Mouse (Mus musculus): ENCODE measurements around the gene Olah. TPM values are rescaled to one million over a fixed set of nuclear protein-coding genes. Genes with fewer than 3 reads are reported as not detected.
"Not testable (repeated sequence)": the region's sequence is repeated elsewhere in the genome, so short reads cannot be mapped to it uniquely, and the experiment has no call there.

Gene Olah
- under 1 TPM in 1 of 2 experiments, not detected in 1; 0.16 TPM for total RNA-seq (2021)
- long read RNA-seq, experiment 1 = 0 reads
- long read RNA-seq, experiment 2 = 0 reads

DNA sequence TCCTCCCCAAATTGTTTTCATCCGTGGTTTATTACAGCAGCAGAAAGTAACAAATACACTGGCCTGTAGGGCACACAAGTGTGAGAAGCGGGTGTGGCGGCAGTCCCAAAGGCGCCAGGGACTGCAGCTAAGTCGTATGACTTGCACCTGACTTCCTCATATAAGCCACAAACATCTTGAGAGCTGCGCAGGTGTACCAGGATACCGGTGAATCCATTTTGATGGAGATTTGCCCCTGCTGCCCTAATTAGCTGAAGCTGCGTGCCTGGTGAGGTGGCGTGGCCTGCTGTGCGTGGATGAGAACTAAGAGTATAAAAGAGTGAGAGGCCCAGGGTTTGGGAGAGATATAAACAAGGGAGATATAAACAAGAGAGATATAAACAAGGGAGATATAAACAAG is at the start of gene Olah:
Gene Olah (minus strand): TSS at position 101 of the 400 bp plus-strand sequence.
- DNase-seq (ENCODE audit: low spot score in 2 of 2) = not testable (repeated sequence)

DNA sequence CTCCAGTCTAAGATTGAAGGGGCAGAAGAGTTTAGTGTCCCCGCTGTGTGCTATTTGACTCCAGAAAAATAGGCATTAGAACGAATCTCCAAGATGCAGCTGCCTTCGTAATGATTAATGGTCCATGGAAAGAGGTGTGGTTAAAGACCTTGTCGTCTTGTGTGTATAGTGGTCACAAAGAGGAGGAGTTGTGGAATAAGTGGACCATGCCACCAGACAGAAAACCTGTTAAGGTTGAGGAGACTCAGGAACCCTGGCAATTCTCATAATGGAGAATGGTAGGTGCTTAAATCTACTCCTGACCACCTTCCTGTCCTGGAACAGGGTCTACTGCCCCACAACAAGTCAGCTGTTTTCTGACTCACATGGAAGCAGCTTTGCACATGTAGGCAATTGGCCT is 49.0 kb upstream of the Olah start:
- no peak for DNase-seq (ENCODE audit: low spot score in 2 of 2)

- DNase-seq (ENCODE audit: low spot score in 2 of 2) = no peak
Observed at GRCm38 (mm10) chr2:3444206-3444605, 47.2 kb upstream of the Olah start.

DNA sequence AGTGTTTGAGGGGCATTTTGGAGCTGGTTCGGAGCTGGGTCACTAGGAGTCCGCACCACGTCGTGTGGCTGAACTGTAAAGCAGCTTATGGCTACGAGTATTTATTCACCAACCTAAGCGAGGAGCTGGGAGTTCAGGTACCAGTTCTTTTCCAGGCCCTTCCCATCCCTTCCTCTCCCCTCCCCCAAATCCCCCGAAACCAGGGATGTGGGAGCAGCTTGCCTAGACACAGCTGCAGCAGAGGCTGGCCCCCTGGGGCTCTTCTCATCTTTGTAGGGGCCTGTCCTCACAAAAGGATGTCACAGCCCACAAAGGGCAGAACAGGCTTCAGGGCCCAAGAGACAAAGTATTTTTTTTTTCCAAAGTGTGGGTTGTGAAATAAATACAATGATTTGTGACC is 40.9 kb upstream of the Olah start:
- DNase-seq (ENCODE audit: low spot score in 2 of 2) = no peak

DNA sequence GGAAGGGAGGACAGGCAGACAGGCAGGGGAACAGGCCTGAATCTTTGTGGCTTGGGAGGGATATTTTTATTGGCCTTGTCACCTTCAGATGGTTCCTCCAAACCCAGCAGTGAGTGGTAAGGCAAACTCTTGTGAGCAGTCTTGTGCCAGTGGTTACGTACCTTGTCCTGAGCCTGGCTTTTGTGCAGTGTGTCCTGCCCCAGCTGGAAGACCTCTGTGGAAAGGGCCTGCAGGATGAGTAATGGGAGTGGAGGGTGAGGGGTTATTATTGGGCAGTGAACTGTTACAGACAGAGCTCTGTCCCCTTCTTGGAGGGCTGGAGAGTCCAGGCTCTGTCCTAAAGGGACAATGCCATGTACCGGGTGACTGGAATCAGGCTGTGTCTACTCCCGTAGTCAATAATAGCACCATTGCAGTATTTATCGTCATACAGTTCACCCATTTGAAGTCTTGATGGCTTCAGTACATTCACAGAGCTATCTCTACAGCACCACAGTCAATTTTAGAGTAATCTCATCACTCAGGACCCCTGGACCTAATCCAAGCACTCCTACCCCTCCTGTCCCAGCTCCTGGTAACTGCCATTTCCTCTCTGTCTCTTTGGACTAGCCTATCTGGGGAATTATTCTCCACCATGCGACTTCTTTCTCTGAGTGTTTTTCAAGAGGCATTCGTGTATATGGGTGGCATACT is 38.5 kb upstream of the Olah start:
- DNase-seq (ENCODE audit: low spot score in 2 of 2) = no peak

DNA sequence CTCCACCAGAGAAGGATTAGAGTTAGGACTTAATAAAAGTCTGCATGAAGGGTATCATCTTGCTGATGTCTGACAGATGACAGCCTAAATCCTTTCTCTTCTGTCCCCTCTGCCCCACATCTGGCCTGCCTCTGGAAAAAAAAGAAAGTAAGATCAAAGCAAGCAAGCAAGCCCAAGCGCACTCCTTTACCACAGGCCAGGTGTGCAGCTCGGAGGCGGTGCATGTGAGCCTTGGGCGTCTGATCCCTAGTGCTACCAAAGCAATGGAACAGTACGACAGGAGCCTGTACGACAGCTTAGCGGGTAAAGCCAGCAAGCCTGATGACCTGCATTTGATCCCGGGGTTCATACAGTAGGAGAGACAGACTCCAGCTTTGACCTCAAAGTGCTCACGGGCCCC is 33.9 kb upstream of the Olah start:
- no peak for DNase-seq (ENCODE audit: low spot score in 2 of 2)

GRCm38 (mm10) chr2:3424579-3424910 is 27.5 kb upstream of the Olah start:
- DNase-seq (ENCODE audit: low spot score in 2 of 2) = no peak

- DNase-seq (ENCODE audit: low spot score in 2 of 2) = peak; percentile 75 to 78
Observed at GRCm38 (mm10) chr2:3423841-3424578, 27.0 kb upstream of the Olah start, which contains the start of gene Dclre1c. TSS of gene Dclre1c (plus strand) at chr2:3424131.

- DNase-seq (ENCODE audit: low spot score in 2 of 2) = no peak
Observed at GRCm38 (mm10) chr2:3422548-3422947, 25.5 kb upstream of the Olah start, which contains the start of gene Meig1. TSS of gene Meig1 (minus strand) at chr2:3422648.

DNA sequence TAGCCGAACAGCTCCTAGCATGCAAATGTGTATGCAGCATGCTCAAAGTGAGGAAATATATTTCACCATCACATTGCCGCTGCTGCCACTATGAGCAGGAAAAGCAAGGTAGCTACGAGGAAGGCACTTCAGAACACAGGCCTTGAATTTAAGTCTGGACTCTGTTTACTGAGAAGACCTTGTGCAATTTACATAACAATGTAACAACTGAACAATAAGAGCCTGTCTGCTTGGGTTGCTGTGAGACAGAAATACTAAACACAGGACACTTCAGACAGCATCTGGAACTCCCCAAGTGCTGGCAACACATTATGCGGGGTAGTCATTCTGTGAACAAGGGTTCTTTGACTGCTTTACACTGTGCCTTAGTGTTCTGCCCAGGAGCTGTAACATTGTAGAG is 23.1 kb upstream of the Olah start:
- no peak for DNase-seq (ENCODE audit: low spot score in 2 of 2)

- DNase-seq (ENCODE audit: low spot score in 2 of 2) = peak; percentile 96 to 97
Observed at GRCm38 (mm10) chr2:3418883-3419431, 21.9 kb upstream of the Olah start.

GRCm38 (mm10) chr2:3415676-3416075 is 18.7 kb upstream of the Olah start:
- no peak for DNase-seq (ENCODE audit: low spot score in 2 of 2)

- peak; percentile 51 to 58 for DNase-seq (ENCODE audit: low spot score in 2 of 2)
Observed at GRCm38 (mm10) chr2:3414241-3414640, 17.2 kb upstream of the Olah start.

- DNase-seq (ENCODE audit: low spot score in 2 of 2) = no peak
Observed at GRCm38 (mm10) chr2:3407756-3408155, 10.7 kb upstream of the Olah start.

DNA sequence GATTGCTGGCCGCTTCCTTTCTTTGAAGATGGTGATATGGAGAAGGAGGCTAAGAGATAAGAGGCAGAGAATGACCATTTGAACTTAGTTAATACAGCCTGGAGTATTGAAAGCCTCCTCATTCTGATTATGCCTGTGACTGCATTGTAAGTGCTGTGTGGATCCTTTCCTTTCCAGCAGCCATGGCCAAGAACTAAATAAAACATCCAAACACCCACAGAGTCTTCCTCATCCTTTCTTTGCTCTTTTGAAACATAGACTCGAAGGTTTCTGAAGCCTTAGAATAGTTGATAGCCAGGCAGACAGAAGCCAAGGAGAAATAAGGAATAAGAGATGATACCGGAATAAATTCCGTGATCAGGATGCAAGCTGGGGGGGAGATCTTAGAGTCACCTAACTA is 9.0 kb upstream of the Olah start:
- DNase-seq (ENCODE audit: low spot score in 2 of 2) = no peak

- DNase-seq (ENCODE audit: low spot score in 2 of 2) = no peak
Observed at GRCm38 (mm10) chr2:3391945-3392344, 5.1 kb downstream of the Olah start.

GRCm38 (mm10) chr2:3387105-3387860 is 9.7 kb downstream of the Olah start:
- DNase-seq (ENCODE audit: low spot score in 2 of 2) = no peak

DNA sequence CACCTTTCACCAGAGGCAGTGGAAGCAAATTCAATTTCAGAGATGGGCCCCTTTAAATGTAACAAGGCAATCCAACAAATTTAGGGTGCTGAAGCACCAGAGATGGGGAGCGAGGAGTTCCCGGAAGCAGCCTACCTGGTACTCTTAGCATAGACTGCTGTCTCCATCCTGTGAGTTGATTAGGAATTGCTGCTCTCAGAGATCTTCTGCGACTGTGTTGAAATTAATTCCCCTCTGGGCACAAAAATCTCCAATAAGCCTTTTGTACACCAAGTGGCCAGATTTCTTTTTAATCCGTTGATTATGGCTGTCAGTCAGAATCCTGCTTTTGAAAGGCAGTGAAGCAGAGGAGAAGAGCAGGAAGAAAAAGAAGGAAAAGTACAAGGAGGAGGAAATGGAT is 31.9 kb downstream of the Olah start:
- DNase-seq (ENCODE audit: low spot score in 2 of 2) = no peak

GRCm38 (mm10) chr2:3361067-3361466 is 35.9 kb downstream of the Olah start:
- DNase-seq (ENCODE audit: low spot score in 2 of 2) = no peak

GRCm38 (mm10) chr2:3357887-3358286 is 39.1 kb downstream of the Olah start:
- no peak for DNase-seq (ENCODE audit: low spot score in 2 of 2)

- DNase-seq (ENCODE audit: low spot score in 2 of 2) = no peak
Observed at GRCm38 (mm10) chr2:3356311-3356710, 40.7 kb downstream of the Olah start.

DNA sequence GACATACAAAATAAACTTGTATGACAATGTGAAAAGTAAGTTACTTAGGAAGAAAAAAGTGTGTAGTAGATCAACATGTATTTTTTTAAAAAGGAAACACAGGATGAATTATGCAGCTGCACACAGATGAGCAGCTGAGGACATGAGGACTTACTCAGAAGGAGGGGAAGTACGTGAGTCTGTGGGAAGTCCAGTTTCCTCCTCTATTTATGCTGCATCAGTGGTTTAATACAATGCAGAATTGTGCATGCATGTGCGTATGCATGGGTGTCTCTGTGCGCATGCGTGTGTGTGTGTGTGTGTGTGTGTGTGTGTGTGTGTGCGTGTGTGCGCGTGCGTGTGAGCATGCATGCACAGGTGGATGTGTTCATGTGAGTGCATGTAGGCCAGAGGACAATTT is 41.2 kb downstream of the Olah start:
- DNase-seq (ENCODE audit: low spot score in 2 of 2) = no peak

Measured in adrenal gland, adult 18-20 months (tissue).